Mouse (Mus musculus): ENCODE data around the gene Jph3. TPM values are rescaled to one million over a fixed set of nuclear protein-coding genes. Genes with fewer than 3 reads are reported as not detected.
A peak's percentile ranks its signal among the peaks of the same experiment; 100 is the strongest.

Jph3 gene
- polyA plus RNA-seq, 1 experiment, result 57.2 TPM

DNA sequence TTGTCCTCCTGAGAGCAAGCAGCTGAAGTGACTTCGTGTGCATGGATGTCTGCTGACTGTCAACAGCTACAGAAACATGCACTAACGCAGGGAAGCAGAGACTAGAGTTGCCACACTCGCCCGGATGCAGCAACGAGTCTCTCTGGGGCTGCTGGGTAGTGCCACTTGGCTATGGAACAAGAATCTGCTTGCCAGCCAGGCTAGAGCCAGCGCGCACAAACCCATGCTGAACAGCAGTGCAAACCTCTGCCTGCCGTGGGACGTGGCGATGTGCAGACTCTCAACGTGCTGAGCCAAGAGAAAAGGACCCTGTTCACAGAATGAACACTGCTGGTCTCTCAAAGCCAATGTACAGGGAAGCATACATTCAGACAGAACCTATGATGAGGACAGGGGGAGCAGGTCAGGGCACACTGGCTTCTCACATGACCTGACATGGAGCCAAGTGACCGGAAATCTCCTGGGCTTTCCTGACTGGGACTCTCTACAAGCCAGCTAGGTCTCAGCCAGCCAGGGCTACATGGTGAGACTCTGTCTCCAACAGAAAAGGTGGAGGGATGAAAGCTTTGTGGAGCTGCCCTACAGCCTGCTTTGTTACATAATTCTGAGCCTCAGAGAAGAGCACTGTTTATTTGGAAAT is 82.6 kb downstream of the Jph3 start:
- DNase-seq (ENCODE audit: low read depth), result no peak
- TF ChIP-seq CTCF (IDR thresholded peaks at IDR 0.05; ENCODE audit: borderline replicate concordance, extremely low read depth, insufficient read depth, insufficient read length) (no peak), POLR2A (IDR thresholded peaks at IDR 0.05; ENCODE audit: borderline replicate concordance, extremely low read depth, insufficient read depth, insufficient read length, poor library complexity, severe bottlenecking) (no peak)

DNA sequence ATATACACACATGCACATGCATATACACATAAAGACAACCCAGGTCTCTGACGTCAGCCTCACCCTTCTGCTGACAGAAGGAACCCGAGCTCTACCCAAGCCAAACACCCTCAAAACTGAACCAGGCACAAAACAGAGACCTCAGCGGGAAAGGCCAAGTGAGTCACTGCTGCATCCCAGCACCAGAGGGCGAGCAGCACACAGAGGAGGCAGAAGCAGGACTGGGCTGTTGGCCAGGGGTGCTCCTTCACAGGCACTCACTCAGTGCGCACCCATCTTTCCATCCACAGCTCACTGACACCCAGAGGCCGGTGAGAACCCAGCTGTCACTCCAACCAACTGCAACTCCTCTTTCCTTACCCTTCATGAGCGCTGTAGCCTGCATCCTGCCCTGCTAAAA is 88.8 kb downstream of the Jph3 start:
- no peak for TF ChIP-seq POLR2A (IDR thresholded peaks at IDR 0.05; ENCODE audit: borderline replicate concordance, extremely low read depth, insufficient read depth, insufficient read length, poor library complexity, severe bottlenecking)
- no peak for TF ChIP-seq CTCF (IDR thresholded peaks at IDR 0.05; ENCODE audit: borderline replicate concordance, extremely low read depth, insufficient read depth, insufficient read length)
- DNase-seq (ENCODE audit: low read depth), result no peak

DNA sequence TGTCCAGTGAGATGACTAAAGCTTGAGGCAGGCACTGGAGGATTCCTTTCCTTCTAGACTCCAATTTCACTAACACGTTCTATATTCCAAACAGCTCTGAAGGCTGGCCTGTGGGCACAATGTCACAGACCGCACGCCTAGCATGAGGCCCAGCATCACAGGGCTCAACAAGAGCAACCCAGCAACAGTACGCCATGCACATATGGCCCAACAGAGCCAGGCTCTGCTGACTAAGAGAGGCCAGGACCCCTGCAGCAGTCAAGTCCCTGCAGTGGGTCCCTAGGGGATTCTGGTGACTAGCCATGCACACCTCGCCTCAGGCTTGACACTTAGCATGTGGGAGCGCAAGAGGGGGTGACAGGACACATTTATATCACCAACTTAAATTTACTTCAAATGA is 91.4 kb downstream of the Jph3 start:
- no peak for DNase-seq (ENCODE audit: low read depth)
- TF ChIP-seq POLR2A (IDR thresholded peaks at IDR 0.05; ENCODE audit: borderline replicate concordance, extremely low read depth, insufficient read depth, insufficient read length, poor library complexity, severe bottlenecking) (no peak), CTCF (IDR thresholded peaks at IDR 0.05; ENCODE audit: borderline replicate concordance, extremely low read depth, insufficient read depth, insufficient read length) (no peak)

DNA sequence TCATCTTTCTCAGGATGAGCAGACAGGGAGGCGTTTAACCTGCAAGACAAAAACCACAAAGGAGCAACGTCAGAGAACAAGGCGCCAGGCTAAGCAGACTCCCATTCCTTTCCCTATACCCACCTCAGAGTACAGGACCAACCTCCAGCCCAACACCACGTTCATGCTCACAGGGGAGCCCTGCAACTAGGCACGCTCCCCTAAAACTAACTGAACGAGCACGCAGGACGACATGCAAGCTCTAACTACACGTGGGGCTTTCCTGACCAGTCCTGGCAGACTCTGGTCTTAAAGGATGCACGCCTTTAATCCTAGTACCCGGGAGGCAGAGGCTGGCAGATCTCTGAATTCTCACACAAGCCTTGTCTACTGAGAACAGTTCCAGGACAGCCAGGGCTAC is 91.9 kb downstream of the Jph3 start:
- no peak for DNase-seq (ENCODE audit: low read depth)

GRCm38 (mm10) chr8:121821770-121822169 is 92.3 kb downstream of the Jph3 start:
- DNase-seq (ENCODE audit: low read depth), result no peak
- no peak for TF ChIP-seq CTCF (IDR thresholded peaks at IDR 0.05; ENCODE audit: borderline replicate concordance, extremely low read depth, insufficient read depth, insufficient read length)
- no peak for TF ChIP-seq POLR2A (IDR thresholded peaks at IDR 0.05; ENCODE audit: borderline replicate concordance, extremely low read depth, insufficient read depth, insufficient read length, poor library complexity, severe bottlenecking)

More for the DNA sequence above, 91.9 kb downstream of the Jph3 start:
- no peak for TF ChIP-seq POLR2A (IDR thresholded peaks at IDR 0.05; ENCODE audit: borderline replicate concordance, extremely low read depth, insufficient read depth, insufficient read length, poor library complexity, severe bottlenecking)
- TF ChIP-seq CTCF (IDR thresholded peaks at IDR 0.05; ENCODE audit: borderline replicate concordance, extremely low read depth, insufficient read depth, insufficient read length), result no peak

- DNase-seq (ENCODE audit: low read depth), result no peak
- TF ChIP-seq POLR2A (IDR thresholded peaks at IDR 0.05; ENCODE audit: borderline replicate concordance, extremely low read depth, insufficient read depth, insufficient read length, poor library complexity, severe bottlenecking) (no peak), CTCF (IDR thresholded peaks at IDR 0.05; ENCODE audit: borderline replicate concordance, extremely low read depth, insufficient read depth, insufficient read length) (no peak)
Measured at GRCm38 (mm10) chr8:121827726-121828125, 98.3 kb downstream of the Jph3 start.

- no peak for DNase-seq (ENCODE audit: low read depth)
- TF ChIP-seq POLR2A (IDR thresholded peaks at IDR 0.05; ENCODE audit: borderline replicate concordance, extremely low read depth, insufficient read depth, insufficient read length, poor library complexity, severe bottlenecking), result no peak
- no peak for TF ChIP-seq CTCF (IDR thresholded peaks at IDR 0.05; ENCODE audit: borderline replicate concordance, extremely low read depth, insufficient read depth, insufficient read length)
Measured at GRCm38 (mm10) chr8:121828376-121829023, 99.1 kb downstream of the Jph3 start.

GRCm38 (mm10) chr8:121829048-121829776 is 99.8 kb downstream of the Jph3 start, which contains the start of gene Klhdc4:
Klhdc4 (minus strand) TSS chr8:121829569.
- peak; percentile 97 for DNase-seq (ENCODE audit: low read depth)
- no peak for TF ChIP-seq CTCF (IDR thresholded peaks at IDR 0.05; ENCODE audit: borderline replicate concordance, extremely low read depth, insufficient read depth, insufficient read length)
- TF ChIP-seq POLR2A (IDR thresholded peaks at IDR 0.05; ENCODE audit: borderline replicate concordance, extremely low read depth, insufficient read depth, insufficient read length, poor library complexity, severe bottlenecking), result peak; percentile 54; the same call in 1 of the 2 replicates

DNA sequence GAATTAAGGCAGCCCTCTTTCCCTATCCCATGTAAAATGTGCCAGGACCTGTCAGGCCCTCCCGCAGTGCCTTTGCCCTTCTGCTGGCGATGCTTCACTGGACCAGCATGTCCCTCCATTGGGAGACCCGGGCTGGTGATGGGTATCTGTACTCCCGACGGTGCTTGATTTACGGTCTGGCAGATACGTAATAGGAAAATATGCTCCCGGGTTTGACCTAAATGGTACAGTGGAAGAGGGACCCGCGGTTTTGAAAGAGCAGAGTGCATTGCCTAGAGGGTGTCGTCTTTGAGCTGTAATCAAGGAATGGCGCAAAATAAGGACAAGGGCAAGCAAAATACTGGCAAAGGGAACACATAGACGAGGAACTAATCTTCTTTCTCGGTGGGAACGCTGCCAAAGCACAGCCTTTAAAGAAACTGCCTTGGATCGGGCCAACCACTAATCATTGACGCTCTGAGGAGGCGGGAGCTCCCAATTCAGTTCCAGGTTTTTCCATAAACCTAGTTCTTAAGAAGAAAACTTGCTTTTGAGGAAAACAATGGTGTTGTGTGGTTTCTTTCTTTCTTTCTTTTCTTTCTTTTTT is 100.4 kb downstream of the Jph3 start:
- no peak for TF ChIP-seq POLR2A (IDR thresholded peaks at IDR 0.05; ENCODE audit: borderline replicate concordance, extremely low read depth, insufficient read depth, insufficient read length, poor library complexity, severe bottlenecking)
- TF ChIP-seq CTCF (IDR thresholded peaks at IDR 0.05; ENCODE audit: borderline replicate concordance, extremely low read depth, insufficient read depth, insufficient read length), result no peak
- peak; percentile 61 for DNase-seq (ENCODE audit: low read depth)

DNA sequence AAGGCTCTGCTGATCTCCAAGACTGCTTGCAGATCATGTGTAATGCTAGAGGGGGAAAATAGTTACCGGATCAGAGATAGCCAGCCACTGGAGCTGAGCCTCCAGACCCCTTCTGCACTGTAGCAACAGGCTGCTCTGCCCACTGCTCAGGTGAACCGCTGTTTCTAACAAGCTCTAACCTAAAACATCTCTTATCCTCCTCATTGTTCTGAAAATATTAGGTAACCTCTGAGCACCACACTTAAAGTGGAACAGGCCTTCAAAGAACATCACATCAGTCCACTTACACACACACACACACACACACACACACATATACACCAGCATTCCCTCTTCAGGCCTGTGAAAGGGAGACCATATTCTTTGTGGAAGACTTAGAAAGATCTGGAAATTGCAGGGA is 102.6 kb downstream of the Jph3 start:
- TF ChIP-seq CTCF (IDR thresholded peaks at IDR 0.05; ENCODE audit: borderline replicate concordance, extremely low read depth, insufficient read depth, insufficient read length), result no peak
- TF ChIP-seq POLR2A (IDR thresholded peaks at IDR 0.05; ENCODE audit: borderline replicate concordance, extremely low read depth, insufficient read depth, insufficient read length, poor library complexity, severe bottlenecking), result no peak
- no peak for DNase-seq (ENCODE audit: low read depth)

GRCm38 (mm10) chr8:121832503-121832902 is 103.1 kb downstream of the Jph3 start:
- peak; percentile 92 for DNase-seq (ENCODE audit: low read depth)
- TF ChIP-seq CTCF (IDR thresholded peaks at IDR 0.05; ENCODE audit: borderline replicate concordance, extremely low read depth, insufficient read depth, insufficient read length), result peak; percentile 55; the same call in 1 of the 2 replicates
- TF ChIP-seq POLR2A (IDR thresholded peaks at IDR 0.05; ENCODE audit: borderline replicate concordance, extremely low read depth, insufficient read depth, insufficient read length, poor library complexity, severe bottlenecking), result no peak

Measured in brain, embryonic 14.5 days (tissue).